Mouse (Mus musculus) liver, adult 2 months (tissue): ENCODE data around the gene Cdc42ep4.

Experiments used
- CTCF ChIP-seq: fragments of 200-500 bp; IDR thresholded peaks from 2 replicates; pipeline ENCODE4 v1.5.1; 2011; ENCODE audit warnings: low read depth, low read length, control low read depth
- POLR2A ChIP-seq: fragments of 200-500 bp; IDR thresholded peaks from 2 replicates; pipeline ENCODE4 v1.6.1; 2011; ENCODE audit warnings: low read length, control low read depth; ENCODE audit not compliant: insufficient read depth; ENCODE audit errors: extremely low read depth

DNA sequence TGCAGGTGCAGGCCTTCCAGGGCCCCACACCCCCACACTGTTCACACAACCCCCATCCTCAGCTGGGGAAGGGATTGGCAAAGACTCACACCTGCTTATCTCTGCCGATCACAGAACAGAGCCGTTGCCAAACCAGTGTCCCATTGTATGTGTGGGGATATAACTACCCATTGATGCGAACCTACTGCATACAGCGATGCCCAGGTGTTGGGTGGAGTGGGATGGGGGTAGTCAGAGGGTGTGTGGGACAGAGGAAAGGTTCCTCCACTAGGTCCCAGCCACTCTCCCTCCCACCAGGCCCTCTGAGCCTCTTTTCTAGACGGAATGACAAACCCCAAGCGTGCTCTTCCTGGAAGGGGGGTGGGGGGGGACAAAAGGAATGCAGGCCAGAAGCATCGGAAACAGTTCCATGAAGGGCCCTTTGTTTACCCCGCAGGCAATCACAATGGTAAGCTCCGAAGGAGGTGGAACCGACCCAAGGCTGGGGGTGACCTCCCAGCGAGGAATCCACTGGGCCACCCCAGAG, 41.9 kb downstream of the Cdc42ep4 start, which contains the start of gene Cpsf4l:
- no peak for TF ChIP-seq CTCF
- TF ChIP-seq POLR2A: no peak
